Mouse (Mus musculus) erythroblast, embryonic 14.5 days (primary cell): ENCODE results near the gene Bri3bp. TPM values are rescaled to one million over a fixed set of nuclear protein-coding genes. Genes with fewer than 3 reads are reported as not detected.

Experiments
- H3K27me3 ChIP-seq: 2 replicates; pipeline ENCODE4 v1.6.1; 2012; ENCODE audit warnings: inconsistent platforms; ENCODE audit not compliant: control insufficient read depth
- H3K36me3 ChIP-seq: 2 replicates; pipeline ENCODE4 v1.6.1; 2012; ENCODE audit warnings: mild to moderate bottlenecking, inconsistent platforms; ENCODE audit not compliant: control insufficient read depth
- H3K4me1 ChIP-seq: 2 replicates; pipeline ENCODE4 v1.6.1; 2012; ENCODE audit warnings: inconsistent platforms; ENCODE audit not compliant: control insufficient read depth
- H3K4me3 ChIP-seq: replicated peaks from 2 replicates; pipeline ENCODE3; 2012; ENCODE audit warnings: moderate library complexity, mild to moderate bottlenecking, inconsistent platforms
- H3K9me3 ChIP-seq: 2 replicates; pipeline ENCODE4 v1.6.1; 2012; ENCODE audit warnings: low read length, inconsistent platforms, mixed read lengths; ENCODE audit not compliant: control insufficient read depth
- GATA1 ChIP-seq: IDR thresholded peaks from 2 replicates; pipeline ENCODE4 v1.6.1; 2012; ENCODE audit warnings: low read length, inconsistent platforms, mixed read lengths
- TAL1 ChIP-seq: IDR thresholded peaks from 3 replicates; pipeline ENCODE4 v1.6.1; 2012; ENCODE audit warnings: low read length, inconsistent platforms, mixed read lengths
- polyA plus RNA-seq: library from polyadenylated mRNA; stranded (reverse); fragments of >175 nt; gene quantifications from 2 replicates; pipeline ENCODE4 v1.2.3, GENCODE M21; 2012

Bri3bp gene
- polyA plus RNA-seq, 1 experiment, result 0.38 TPM

DNA sequence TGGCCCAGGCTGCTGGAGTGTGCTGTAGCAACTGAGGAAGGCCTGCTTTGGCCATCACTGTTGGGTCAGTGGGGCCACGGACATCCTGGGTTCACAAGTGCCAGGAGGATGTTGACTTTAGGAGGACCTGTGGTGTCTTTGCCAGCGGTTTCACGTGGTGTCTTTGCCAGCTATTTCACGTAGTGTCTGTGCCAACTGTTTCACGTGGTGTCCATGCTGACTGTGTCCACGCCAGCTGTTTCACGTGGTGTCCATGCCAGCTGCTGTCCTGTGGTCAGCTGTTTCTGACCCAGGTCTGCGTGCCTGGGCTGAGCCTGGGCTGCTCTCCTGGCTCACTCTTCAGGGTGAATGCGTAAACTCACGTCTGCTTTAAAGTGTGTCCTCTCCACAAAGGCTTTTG is 54.3 kb downstream of the Bri3bp start:
- Histone ChIP-seq H3K4me1 (peaks cover 2% of the 10 kb centered on the region; the same call in 1 of the 2 replicates), H3K9me3 (no peaks in the 10 kb centered on the region), H3K36me3 (peaks cover 36% of the 10 kb centered on the region), H3K27me3 (no peaks in the 10 kb centered on the region), H3K4me3 (no peak overlapping the region)
- TF ChIP-seq TAL1 (no peak), GATA1 (no peak)

DNA sequence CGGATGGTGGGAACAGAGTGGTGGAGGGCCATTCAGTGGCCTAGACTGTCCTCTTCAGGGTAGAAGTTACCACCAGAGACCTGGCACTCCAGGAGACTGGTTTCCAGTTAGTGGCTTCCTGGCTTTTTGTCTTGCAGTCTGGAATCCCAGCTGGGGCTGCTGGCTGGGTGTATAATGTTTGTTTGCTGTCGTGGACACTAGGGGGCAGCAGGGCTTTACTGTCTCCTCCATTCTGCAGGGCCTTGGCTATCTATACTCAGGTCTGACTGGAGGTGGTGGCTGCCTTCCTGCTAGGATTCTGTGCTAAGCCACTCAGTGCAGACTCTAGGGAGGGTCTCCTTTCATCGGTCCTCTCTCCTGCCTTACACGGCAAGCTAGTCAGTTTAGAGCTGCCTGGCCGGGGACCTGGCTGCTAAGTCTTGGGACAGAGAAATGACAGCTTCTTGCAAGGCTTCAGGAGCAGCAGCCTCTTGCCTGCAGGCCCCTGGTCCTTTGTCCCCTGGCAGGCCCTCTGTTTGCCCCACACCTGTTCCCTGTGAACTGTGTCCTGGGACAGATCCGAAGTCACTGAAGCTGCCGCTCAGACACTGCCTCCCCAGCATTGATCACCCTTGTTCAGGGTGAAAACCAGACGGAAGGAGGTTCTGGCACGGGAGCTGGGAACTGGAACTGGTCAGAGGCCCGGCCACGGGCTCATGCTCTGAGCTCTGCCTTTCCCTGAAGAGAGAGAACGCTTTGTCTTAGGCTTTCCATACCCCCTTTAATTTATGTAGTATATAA is 56.6 kb downstream of the Bri3bp start:
- TF ChIP-seq TAL1 (no peak), GATA1 (no peak)
- no peaks in the 10 kb centered on the region for H3K4me1 ChIP-seq
- no peaks in the 10 kb centered on the region for H3K27me3 ChIP-seq
- H3K9me3 ChIP-seq, result no peaks in the 10 kb centered on the region
- H3K4me3 ChIP-seq, result no peak overlapping the region
- peaks cover 30% of the 10 kb centered on the region for H3K36me3 ChIP-seq

DNA sequence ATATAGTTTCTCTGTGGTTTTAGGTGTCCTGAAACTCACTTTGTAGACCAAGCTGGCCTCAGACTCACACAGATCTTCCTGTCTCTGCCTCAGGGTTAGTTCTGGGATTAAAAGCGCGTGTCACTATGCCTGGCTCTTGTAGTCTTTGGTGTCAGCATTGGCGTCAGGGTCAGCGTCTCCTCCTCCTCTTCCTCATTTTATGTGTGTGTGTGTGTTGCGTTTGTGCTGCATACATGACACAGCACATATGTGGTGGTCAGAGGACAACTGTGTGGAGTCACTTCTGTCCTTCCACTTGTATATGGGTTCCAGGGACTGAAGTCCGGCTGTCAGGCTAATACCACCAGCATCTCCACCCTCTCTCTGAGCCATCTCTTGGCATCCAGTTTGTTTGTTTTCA is 60.1 kb downstream of the Bri3bp start:
- Histone ChIP-seq H3K4me1 (no peaks in the 10 kb centered on the region), H3K27me3 (no peaks in the 10 kb centered on the region), H3K4me3 (no peak overlapping the region), H3K36me3 (peaks cover 39% of the 10 kb centered on the region), H3K9me3 (no peaks in the 10 kb centered on the region)
- TF ChIP-seq TAL1 (no peak), GATA1 (no peak)

DNA sequence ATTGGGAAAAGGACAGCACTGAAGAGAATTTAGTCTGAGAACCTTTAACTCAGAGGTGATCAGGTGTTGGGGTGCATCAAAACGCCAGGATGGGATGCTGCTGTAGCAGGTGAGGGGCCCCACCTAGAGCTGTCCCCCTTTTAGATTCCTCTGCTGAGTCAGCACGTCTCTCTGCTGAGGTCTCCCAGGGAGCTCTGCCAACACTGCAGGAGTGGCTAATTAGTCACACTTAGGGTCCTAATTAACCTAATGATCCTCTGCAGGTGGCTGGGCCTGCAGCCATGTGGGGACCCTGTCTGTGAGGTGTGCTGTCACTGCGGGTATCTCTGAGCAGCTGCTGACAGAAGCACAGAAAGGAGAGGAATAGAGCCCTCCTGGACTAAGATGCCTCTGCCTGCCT is 60.8 kb downstream of the Bri3bp start:
- no peak overlapping the region for H3K4me3 ChIP-seq
- H3K27me3 ChIP-seq, result no peaks in the 10 kb centered on the region
- no peaks in the 10 kb centered on the region for H3K9me3 ChIP-seq
- TF ChIP-seq GATA1 (no peak), TAL1 (no peak)
- no peaks in the 10 kb centered on the region for H3K4me1 ChIP-seq
- peaks cover 42% of the 10 kb centered on the region for H3K36me3 ChIP-seq

DNA sequence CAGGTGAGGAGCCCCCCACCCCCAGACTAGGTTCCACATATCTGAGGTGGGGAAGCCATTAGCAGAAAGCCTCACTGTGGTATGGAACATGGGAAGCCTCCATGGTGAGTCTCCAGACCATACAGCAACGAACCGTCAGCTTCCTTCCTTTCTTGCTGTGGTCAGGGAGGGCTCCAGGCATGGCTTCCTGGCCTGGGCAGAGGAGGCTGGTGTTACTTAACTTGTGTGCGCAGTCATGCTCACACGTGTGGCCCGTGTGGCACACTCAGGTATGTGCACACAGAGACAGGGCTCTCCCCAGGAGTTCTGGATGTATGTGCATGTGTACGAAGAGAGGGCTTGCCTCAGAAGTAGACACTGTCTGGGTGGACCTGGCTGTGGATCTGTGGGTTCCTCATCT is 62.3 kb downstream of the Bri3bp start:
- H3K9me3 ChIP-seq, result peaks cover 4% of the 10 kb centered on the region; the same call in 1 of the 2 replicates
- H3K4me1 ChIP-seq, result no peaks in the 10 kb centered on the region
- no peak overlapping the region for H3K4me3 ChIP-seq
- peaks cover 49% of the 10 kb centered on the region for H3K36me3 ChIP-seq
- no peaks in the 10 kb centered on the region for H3K27me3 ChIP-seq
- TF ChIP-seq GATA1 (no peak), TAL1 (no peak)

DNA sequence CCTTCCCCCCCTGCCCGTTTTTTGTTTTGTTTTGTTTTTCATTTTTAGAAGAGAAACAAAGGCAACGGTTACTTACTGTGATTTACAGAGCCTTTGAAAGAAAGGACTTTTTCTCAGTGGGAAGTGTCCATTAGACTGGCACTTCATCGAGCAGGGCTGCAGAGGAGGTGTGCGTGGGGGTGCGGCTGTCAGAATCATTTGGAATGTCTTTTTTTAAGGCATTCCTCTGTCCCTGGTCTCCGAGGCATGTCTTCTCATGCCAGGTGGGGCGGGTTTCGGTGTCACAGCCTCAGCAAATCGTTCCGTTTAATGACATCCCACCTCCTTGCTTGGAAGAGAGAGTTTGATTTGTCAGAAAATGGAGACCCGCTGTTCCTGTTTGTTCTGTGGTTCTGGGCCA is 63.3 kb downstream of the Bri3bp start:
- Histone ChIP-seq H3K36me3 (peaks cover 54% of the 10 kb centered on the region), H3K4me1 (no peaks in the 10 kb centered on the region), H3K4me3 (no peak overlapping the region), H3K27me3 (no peaks in the 10 kb centered on the region), H3K9me3 (peaks cover 4% of the 10 kb centered on the region; the same call in 1 of the 2 replicates)
- TF ChIP-seq TAL1 (no peak), GATA1 (no peak)

DNA sequence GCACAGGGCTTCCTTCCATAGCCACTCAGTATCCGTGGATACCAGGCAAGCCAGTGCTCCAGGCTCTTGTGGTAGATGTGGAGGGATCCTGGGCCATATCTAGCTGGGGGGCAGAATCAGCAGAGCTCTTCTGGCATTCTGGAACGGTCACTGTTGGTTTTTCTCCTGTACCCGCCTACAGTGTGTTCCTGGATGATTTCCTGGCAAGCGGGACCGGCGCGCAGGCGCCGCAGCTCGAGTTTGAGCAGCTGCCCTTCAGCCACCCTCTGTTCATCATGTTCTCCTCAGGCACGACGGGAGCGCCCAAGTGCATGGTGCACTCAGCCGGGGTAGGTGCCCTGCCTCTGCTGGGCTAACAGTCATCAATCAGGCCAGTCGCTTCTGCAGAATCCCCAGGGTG is 64.6 kb downstream of the Bri3bp start:
- H3K36me3 ChIP-seq, result peaks cover 54% of the 10 kb centered on the region

DNA sequence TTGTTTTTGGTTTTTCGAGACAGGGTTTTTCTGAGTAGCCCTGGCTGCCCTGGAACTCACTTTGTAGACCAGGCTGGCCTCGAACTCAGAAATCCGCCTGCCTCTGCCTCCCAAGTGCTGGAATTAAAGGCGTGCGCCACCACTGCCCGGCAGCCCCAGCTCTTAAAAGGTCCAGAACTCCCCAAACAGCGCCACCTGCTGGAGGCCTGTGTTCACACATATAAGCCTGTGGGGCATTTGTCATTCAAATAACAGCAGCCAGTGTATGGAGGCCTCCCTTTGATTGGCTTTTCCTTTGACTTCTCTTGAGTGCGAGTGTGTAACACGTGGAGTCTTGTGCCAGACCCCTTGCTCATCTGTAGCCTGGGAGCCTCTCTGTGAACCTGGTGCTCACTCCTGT is 66.2 kb downstream of the Bri3bp start:
- Histone ChIP-seq H3K4me1 (no peaks in the 10 kb centered on the region), H3K9me3 (peaks cover 4% of the 10 kb centered on the region; the same call in 1 of the 2 replicates)

More for the DNA sequence above, 64.6 kb downstream of the Bri3bp start:
- Histone ChIP-seq H3K9me3 (peaks cover 4% of the 10 kb centered on the region; the same call in 1 of the 2 replicates), H3K4me3 (no peak overlapping the region), H3K27me3 (no peaks in the 10 kb centered on the region), H3K4me1 (no peaks in the 10 kb centered on the region)
- TF ChIP-seq GATA1 (no peak), TAL1 (no peak)

DNA sequence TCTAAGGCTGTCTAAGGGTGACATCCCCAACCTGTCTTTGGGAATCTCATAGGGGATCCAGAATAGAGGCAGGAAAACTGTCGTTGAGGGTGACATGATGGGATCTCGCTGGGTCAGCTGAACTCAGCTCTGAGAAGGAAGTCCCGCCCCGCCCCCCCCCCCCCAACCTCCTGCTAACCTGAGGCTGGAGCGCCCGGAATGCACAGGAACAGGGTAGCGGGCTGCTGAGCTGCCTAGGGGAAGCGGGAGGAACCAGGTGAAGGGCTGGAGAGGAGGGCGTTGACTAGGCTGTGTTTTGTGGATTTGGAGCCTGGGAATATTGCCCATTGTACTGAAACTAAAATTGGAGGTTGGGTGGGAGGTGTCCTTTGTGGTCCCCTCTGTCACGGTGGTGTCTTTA is 66.6 kb downstream of the Bri3bp start:
- Histone ChIP-seq H3K36me3 (peaks cover 62% of the 10 kb centered on the region), H3K9me3 (peaks cover 4% of the 10 kb centered on the region; the same call in 1 of the 2 replicates), H3K27me3 (no peaks in the 10 kb centered on the region), H3K4me3 (no peak overlapping the region), H3K4me1 (no peaks in the 10 kb centered on the region)
- no peak for TF ChIP-seq TAL1
- no peak for TF ChIP-seq GATA1

More for the DNA sequence above, 66.2 kb downstream of the Bri3bp start:
- TF ChIP-seq GATA1 (no peak), TAL1 (no peak)
- Histone ChIP-seq H3K27me3 (no peaks in the 10 kb centered on the region), H3K36me3 (peaks cover 62% of the 10 kb centered on the region), H3K4me3 (no peak overlapping the region)
